Mouse (Mus musculus) hindbrain, embryonic 16.5 days (tissue): ENCODE measurements at regions not wholly inside any gene's neighbourhood (a gene's known extent, or its start where the extent isn't known, plus 50 kb on each side); places are given as distances from the start of the nearest gene placed in this dataset.

ENCODE experiments used
- ATAC-seq: fragments of 200-750 bp; cut with Nextera tagmentation; 2 replicates; pipeline ENCODE4 v1.8.0; 2017; ENCODE audit warnings: moderate TSS enrichment, moderate library complexity
- H3K27ac ChIP-seq: fragments of 300-500 bp; sonication (generic); 2 replicates; pipeline ENCODE4 v1.5.1; 2014; ENCODE audit warnings: low read depth, mild to moderate bottlenecking, control low read depth, low read length, moderate library complexity
- H3K27me3 ChIP-seq: fragments of 300-500 bp; sonication (generic); replicated peaks from 2 replicates; pipeline ENCODE4 v1.6.1; 2014; ENCODE audit warnings: low read length; ENCODE audit not compliant: control insufficient read depth, insufficient read depth
- H3K36me3 ChIP-seq: fragments of 300-500 bp; sonication (generic); 2 replicates; pipeline ENCODE4 v1.6.1; 2014; ENCODE audit warnings: mild to moderate bottlenecking, low read length, moderate library complexity, mixed read lengths; ENCODE audit not compliant: control insufficient read depth, insufficient read depth
- H3K4me1 ChIP-seq: fragments of 300-500 bp; sonication (generic); 2 replicates; pipeline ENCODE4 v1.6.1; 2014; ENCODE audit warnings: low read depth, low read length; ENCODE audit not compliant: control insufficient read depth, insufficient read depth
- H3K4me2 ChIP-seq: fragments of 300-500 bp; sonication (generic); 2 replicates; pipeline ENCODE4 v1.6.1; 2014; ENCODE audit warnings: mild to moderate bottlenecking, low read length, control low read depth, moderate library complexity
- H3K4me3 ChIP-seq: fragments of 300-500 bp; sonication (generic); 2 replicates; pipeline ENCODE4 v1.5.1; 2014; ENCODE audit warnings: mild to moderate bottlenecking, low read length, control low read depth, moderate library complexity
- H3K9ac ChIP-seq: fragments of 300-500 bp; sonication (generic); 2 replicates; pipeline ENCODE4 v1.6.1; 2014; ENCODE audit warnings: low read depth, mild to moderate bottlenecking, control low read depth, low read length, moderate library complexity
- H3K9me3 ChIP-seq: fragments of 300-500 bp; sonication (generic); 2 replicates; pipeline ENCODE4 v1.6.1; 2014; ENCODE audit warnings: mild to moderate bottlenecking, low read length, moderate library complexity; ENCODE audit not compliant: control insufficient read depth
- WGBS: fragments of 180-500 bp; shearing (Covaris S2); extraction: QIAGEN DNeasy Blood & Tissue Kit; methylation state at CpG from one replicate; pipeline ENCODE4 v1.1.7; 2014; 5-methylcytosine and 5-hydroxymethylcytosine counted together

- H3K4me1 ChIP-seq = no peaks in the 10 kb centered on the region
- H3K36me3 ChIP-seq = no peaks in the 10 kb centered on the region
- no peak for ATAC-seq
- no peak overlapping the region for H3K4me2 ChIP-seq
- H3K9me3 ChIP-seq = no peaks in the 10 kb centered on the region
- H3K27ac ChIP-seq = no peak overlapping the region
- no peak overlapping the region for H3K4me3 ChIP-seq
- WGBS = 36% methylated on average over 4 of the region's 4 CpGs
- no peak overlapping the region for H3K9ac ChIP-seq
- H3K27me3 ChIP-seq = no peaks in the 10 kb centered on the region
Measured at GRCm38 (mm10) chr13:16626584-16626983, 614.9 kb downstream of the Inhba start.

DNA sequence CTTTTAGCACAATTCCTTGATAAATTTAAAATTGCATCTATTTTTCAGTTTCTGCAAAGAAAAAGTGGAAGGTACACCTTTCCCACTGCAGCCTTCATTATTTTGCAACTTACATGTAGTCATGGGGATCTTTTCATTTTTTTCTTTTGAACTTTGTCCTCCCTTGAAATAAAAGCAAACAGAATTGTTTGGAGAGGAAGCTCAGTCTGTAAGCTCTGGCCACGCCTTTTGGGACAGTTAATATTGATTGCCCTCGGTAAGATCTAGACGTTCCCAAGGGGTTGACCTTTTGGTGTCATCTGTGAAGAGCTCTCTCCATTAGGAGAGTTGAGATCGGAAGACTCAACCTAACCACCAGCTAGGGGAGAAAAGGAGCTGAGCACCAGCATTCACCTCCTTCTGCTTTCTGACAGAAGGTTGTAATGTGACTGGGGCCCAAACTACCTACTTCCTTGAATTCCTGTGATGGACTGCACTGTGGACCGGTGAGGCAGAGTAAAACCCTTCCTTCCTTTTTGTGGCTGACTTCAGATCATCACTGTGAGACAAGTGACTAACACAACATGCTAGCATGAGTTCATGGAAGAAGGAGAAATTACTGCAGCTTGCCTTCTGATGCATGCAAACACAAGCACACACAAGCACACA is 621.9 kb downstream of the Inhba start:
- Histone ChIP-seq H3K4me1 (no peaks in the 10 kb centered on the region), H3K9me3 (no peaks in the 10 kb centered on the region), H3K9ac (no peak overlapping the region), H3K27me3 (no peaks in the 10 kb centered on the region), H3K4me3 (no peak overlapping the region), H3K27ac (no peak overlapping the region), H3K4me2 (no peak overlapping the region), H3K36me3 (no peaks in the 10 kb centered on the region)
- ATAC-seq = no peak
- 79% methylated on average over 5 of the region's 5 CpGs for WGBS

- H3K27ac ChIP-seq = no peak overlapping the region
- H3K36me3 ChIP-seq = no peaks in the 10 kb centered on the region
- no peak overlapping the region for H3K4me2 ChIP-seq
- WGBS = 78% methylated on average over 2 of the region's 2 CpGs
- H3K9me3 ChIP-seq = no peaks in the 10 kb centered on the region
- no peaks in the 10 kb centered on the region for H3K4me1 ChIP-seq
- H3K4me3 ChIP-seq = no peak overlapping the region
- H3K9ac ChIP-seq = no peak overlapping the region
- no peak for ATAC-seq
- H3K27me3 ChIP-seq = no peaks in the 10 kb centered on the region
Measured at GRCm38 (mm10) chr13:16636251-16636650, 624.6 kb downstream of the Inhba start.

DNA sequence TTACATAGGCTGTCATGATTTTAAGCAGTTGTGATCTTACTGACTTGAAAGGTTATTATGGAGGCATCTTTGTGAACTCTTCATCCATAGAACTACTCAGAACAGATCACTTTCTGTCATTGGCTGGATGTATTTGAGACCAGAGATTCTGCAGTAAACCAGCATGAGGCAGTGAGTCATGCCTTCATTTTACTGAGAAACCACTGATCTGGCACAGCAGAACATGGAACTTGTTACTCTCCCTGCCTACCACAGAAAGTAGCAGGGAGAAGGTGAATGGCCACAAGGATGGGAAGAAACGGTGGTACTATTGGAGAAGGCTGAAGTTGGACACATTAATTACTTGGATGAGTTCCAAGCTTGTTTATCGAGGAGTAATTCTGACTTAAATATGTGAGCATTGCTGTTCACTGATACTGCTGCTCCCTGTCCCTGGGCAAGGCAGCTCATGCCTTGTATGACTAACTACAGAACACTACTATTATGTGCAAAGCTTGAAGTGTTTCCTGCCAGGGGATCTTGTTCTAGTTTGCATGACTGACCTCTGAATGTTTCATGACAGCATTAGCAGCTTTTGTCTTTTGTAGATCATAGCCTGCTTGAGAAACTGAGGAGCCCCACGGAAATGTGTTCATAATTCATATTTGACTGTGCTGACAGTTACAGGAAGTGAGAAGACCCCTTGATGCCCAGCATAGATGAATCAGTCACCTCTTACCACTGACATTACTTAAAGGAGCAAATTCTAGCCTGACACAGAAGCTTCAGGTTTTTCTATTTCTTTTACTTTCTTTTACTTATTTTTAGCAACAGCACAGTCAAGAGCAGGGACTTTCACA is 630.2 kb downstream of the Inhba start:
- H3K9ac ChIP-seq = no peak overlapping the region
- WGBS = 52% methylated on average over 3 of the region's 3 CpGs
- ATAC-seq = no peak
- no peak overlapping the region for H3K27ac ChIP-seq
- H3K36me3 ChIP-seq = no peaks in the 10 kb centered on the region
- H3K4me3 ChIP-seq = no peak overlapping the region
- no peaks in the 10 kb centered on the region for H3K4me1 ChIP-seq
- no peak overlapping the region for H3K4me2 ChIP-seq
- H3K9me3 ChIP-seq = no peaks in the 10 kb centered on the region
- H3K27me3 ChIP-seq = no peaks in the 10 kb centered on the region

DNA sequence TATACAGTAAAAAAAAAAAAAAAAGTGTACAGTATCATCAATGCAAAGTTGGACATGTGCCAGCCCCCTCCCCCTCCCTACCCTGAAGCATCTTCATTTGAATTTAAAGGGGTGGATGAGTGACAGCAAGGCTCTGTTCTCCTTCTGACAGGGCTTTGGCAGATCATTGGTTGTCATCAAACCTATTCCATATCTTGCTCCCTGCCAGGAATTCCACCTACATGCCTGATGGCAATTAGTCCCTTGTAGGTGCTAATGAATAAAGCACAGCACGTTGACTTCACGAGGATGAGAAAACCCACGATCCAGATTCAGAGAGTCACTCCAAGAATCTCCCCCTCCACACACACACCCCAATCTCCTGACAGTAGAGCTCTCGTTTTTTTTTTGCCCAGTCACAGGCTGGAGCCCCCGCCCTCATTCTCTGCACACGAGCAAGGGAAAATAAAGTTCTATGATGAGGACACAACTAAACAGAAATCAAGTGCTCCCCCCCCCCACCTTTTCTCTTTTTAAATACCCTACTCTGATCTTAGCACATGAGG is 630.9 kb downstream of the Inhba start:
- WGBS = 48% methylated on average over 6 of the region's 6 CpGs
- no peak overlapping the region for H3K4me2 ChIP-seq
- 0 out of 2 replicates have a peak, but pooled peaks have one; percentile 50 for ATAC-seq

GRCm38 (mm10) chr13:16645311-16645710 is 633.7 kb downstream of the Inhba start:
- no peak overlapping the region for H3K9ac ChIP-seq
- no peak overlapping the region for H3K27ac ChIP-seq
- 69% methylated on average over 3 of the region's 3 CpGs for WGBS
- H3K27me3 ChIP-seq = no peaks in the 10 kb centered on the region
- no peak overlapping the region for H3K4me3 ChIP-seq
- no peak overlapping the region for H3K4me2 ChIP-seq
- H3K4me1 ChIP-seq = no peaks in the 10 kb centered on the region
- H3K9me3 ChIP-seq = no peaks in the 10 kb centered on the region
- no peaks in the 10 kb centered on the region for H3K36me3 ChIP-seq
- ATAC-seq = no peak

More for the DNA sequence above, 630.9 kb downstream of the Inhba start:
- no peak overlapping the region for H3K9ac ChIP-seq
- H3K36me3 ChIP-seq = no peaks in the 10 kb centered on the region
- no peaks in the 10 kb centered on the region for H3K9me3 ChIP-seq
- no peaks in the 10 kb centered on the region for H3K27me3 ChIP-seq
- no peak overlapping the region for H3K4me3 ChIP-seq
- no peaks in the 10 kb centered on the region for H3K4me1 ChIP-seq
- H3K27ac ChIP-seq = no peak overlapping the region

DNA sequence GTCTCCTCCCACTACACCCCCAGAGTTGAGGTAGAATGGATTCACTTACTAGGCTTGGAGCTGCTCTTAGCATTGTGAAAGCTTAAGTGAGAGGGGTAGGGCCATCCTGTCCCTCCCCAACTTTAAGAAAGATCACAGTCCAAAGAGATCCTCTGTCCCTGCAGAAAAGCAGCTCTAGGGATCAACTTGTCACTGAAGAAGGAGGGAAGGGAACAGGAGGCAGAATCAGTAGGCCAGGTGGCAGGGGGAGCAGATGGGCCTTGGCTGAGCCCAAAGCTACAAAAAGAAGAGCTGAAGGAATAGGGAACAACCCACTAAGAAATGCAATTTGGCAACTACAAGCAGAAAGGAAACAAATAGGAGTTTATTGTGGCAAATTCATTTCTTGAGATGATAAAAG is 634.4 kb downstream of the Inhba start:
- Histone ChIP-seq H3K4me1 (no peaks in the 10 kb centered on the region), H3K27me3 (no peaks in the 10 kb centered on the region), H3K4me2 (no peak overlapping the region), H3K27ac (no peak overlapping the region), H3K9ac (no peak overlapping the region), H3K4me3 (no peak overlapping the region), H3K36me3 (no peaks in the 10 kb centered on the region), H3K9me3 (no peaks in the 10 kb centered on the region)
- peak; percentile 56; the same call in 1 of the 2 replicates for ATAC-seq

GRCm38 (mm10) chr13:16646649-16647048 is 635.0 kb downstream of the Inhba start:
- no peak overlapping the region for H3K4me3 ChIP-seq
- H3K9ac ChIP-seq = no peak overlapping the region
- H3K27ac ChIP-seq = no peak overlapping the region
- ATAC-seq = no peak
- no peaks in the 10 kb centered on the region for H3K27me3 ChIP-seq
- H3K4me1 ChIP-seq = no peaks in the 10 kb centered on the region
- no peaks in the 10 kb centered on the region for H3K36me3 ChIP-seq
- no peak overlapping the region for H3K4me2 ChIP-seq
- no peaks in the 10 kb centered on the region for H3K9me3 ChIP-seq

GRCm38 (mm10) chr13:16656110-16656509 is 644.5 kb downstream of the Inhba start:
- no peak overlapping the region for H3K27ac ChIP-seq
- no peak overlapping the region for H3K4me3 ChIP-seq
- no peaks in the 10 kb centered on the region for H3K36me3 ChIP-seq
- H3K27me3 ChIP-seq = no peaks in the 10 kb centered on the region
- WGBS = 93% methylated on average over 4 of the region's 4 CpGs
- no peak overlapping the region for H3K9ac ChIP-seq
- no peak for ATAC-seq
- H3K9me3 ChIP-seq = no peaks in the 10 kb centered on the region
- no peak overlapping the region for H3K4me2 ChIP-seq
- no peaks in the 10 kb centered on the region for H3K4me1 ChIP-seq
